Mouse (Mus musculus): ENCODE data around the gene Zyx.

DNA sequence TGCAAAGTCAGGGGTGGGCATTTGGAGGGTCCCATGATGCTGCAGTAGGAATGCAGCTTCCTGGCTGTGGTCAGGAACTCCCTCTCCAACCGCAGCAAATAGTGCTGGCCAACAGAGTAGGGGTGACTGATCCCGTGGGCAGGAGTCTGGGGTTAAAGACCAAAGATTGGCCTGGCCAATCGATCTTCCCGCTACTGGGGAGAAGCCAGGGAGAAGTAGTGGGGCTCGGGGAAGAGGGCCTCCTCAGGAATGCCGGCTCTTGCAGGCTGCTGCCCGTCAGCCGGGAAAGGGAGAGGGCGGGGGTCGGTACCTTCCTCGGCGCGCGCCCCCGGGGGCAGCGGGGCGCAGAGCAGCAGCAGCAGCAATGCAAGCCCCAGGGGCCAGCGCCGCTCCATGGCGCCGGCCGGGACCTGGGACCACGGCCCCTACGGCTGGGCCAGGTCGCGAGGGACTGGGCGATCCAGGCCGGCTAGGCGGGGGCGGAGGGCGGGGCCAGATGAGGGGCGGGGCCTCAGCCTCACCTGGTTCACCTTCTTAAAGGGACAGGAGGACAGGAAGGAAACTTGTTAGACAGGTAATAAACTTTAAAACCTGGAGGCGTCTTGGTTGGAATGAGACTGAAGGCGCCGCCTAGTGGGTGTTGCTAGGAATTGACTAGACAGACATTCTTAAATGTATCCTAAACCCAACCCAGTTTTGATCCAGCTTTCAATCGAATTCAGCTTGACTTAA, 23.6 kb downstream of the Zyx start, which contains the start of gene Epha1:
- 0 out of 2 replicates have a peak, but pooled peaks have one; percentile 18 for TF ChIP-seq CTCF (IDR thresholded peaks at IDR 0.05; ENCODE audit: low read depth, low read length)
- no peak for TF ChIP-seq POLR2A (IDR thresholded peaks at IDR 0.05; ENCODE audit: borderline replicate concordance, low read depth, low read length)
